Mouse (Mus musculus) bone marrow, adult 2 months (tissue): ENCODE results near the gene Ccdc83.

Experiments
- CTCF ChIP-seq: fragments of 200-500 bp; IDR thresholded peaks from 2 replicates; pipeline ENCODE4 v1.5.1; 2011; ENCODE audit warnings: low read length, control low read depth; ENCODE audit not compliant: control insufficient read depth, insufficient read depth
- POLR2A ChIP-seq: fragments of 200-500 bp; IDR thresholded peaks from 2 replicates; pipeline ENCODE4 v1.6.1; 2011; ENCODE audit warnings: low read depth, mild to moderate bottlenecking, control low read depth, low read length, borderline replicate concordance; ENCODE audit not compliant: control insufficient read depth

- no peak for TF ChIP-seq CTCF
- TF ChIP-seq POLR2A, result no peak
These were observed 6.9 kb downstream of the Ccdc83 start for GRCm38 (mm10) chr7:90258701-90259100.
